Mouse (Mus musculus) cerebellum, postnatal 25 days (tissue): Measurements from ENCODE around the gene Klf13.
A peak's percentile ranks its signal among the peaks of the same experiment; 100 is the strongest.

Experiments used
- DNase-seq, 2 experiments: peaks; one replicate each; pipeline ENCODE4 v3.0.0; 2021; ENCODE audit warnings: mixed read lengths in 2 of 2

Gene Klf13

DNA sequence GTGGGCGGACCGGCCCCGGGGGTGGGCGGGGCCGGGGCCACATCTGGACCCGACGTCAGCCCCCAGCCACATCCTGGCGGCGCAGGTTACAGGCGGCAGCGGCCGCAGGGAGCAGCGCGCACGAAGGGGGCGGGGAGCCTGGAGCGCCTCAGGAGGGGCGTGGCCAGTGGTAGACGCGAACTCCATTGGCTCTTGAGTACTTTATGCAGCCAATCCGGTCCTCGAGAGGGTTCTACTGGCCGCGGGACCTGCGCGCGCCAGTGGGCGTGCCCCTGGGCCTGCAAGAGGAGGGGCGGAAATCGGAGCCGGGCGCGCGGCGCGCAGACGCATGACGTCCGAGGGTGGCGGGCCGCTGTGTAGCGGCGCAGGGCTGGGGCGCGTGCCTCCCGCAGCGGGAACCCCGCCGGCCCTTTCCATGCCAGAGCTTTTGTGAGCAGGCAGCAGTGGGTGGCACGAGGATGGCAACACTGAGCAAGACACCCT is at the start of gene Klf13:
TSS of gene Klf13 (minus strand) at position 2 of the 483 bp plus-strand sequence.
- peak; percentile 97 for DNase-seq

DNA sequence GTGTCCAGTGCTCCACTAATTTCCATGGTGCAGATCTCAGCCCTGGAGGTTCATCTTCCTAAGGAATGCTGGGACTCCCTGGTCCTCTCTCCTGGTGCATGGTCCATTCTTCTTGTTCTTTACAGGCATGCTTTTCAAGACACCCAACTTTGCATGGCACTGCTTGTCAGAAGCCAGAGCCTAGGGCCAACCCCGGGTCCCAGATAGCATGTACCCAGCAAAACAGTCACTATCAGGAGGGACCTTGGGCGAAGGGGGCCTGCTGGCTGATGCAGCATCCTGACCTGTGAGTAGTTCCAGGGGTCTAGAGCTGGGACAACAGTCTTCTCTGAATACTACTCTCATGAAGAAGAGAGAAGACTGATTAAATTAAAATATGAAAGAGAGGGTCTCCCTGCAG is 49.7 kb upstream of the Klf13 start:
- DNase-seq, result no peak

DNA sequence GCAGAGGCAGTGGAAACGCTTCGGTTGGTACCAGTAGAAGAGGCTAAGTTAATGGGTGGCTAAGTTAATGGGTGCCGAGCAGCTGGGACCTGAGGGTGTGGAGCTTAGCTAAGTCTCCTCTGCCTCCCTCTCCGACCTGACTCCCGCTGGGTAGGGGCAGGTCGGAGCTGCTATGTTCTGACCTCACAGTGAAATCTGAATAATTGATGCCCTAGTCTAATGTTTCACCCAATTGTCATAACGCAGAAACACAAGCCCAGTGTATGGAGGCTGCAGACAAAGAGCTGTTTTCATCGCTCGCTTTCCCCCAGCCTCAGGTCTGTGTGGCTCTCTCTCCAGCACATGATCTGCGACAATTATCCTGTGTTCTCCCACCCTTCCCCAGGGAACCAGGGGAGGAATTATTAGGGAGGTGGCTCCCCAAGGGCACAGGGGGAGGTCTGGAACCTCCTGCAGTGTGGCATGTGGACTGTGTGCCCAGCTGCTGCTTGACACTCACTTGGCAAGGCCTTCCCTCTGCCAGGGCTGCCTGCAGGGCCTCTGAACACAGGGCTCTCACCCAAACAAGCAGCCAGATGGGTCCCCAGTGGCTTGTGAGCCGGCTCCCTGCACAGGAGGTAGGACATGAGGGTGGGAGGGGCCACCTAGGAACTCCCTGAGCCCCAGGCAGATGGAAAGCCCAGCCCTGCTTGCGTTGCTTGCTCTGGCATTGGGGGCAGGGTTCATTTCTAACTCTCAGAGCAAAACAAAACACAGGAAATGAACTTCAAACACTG is 47.9 kb upstream of the Klf13 start:
- DNase-seq, result peak; percentile 59 to 61

GRCm38 (mm10) chr7:63985696-63986406 is 47.1 kb upstream of the Klf13 start:
- no peak for DNase-seq

- no peak for DNase-seq
Observed at GRCm38 (mm10) chr7:63985266-63985665, 46.6 kb upstream of the Klf13 start.

DNA sequence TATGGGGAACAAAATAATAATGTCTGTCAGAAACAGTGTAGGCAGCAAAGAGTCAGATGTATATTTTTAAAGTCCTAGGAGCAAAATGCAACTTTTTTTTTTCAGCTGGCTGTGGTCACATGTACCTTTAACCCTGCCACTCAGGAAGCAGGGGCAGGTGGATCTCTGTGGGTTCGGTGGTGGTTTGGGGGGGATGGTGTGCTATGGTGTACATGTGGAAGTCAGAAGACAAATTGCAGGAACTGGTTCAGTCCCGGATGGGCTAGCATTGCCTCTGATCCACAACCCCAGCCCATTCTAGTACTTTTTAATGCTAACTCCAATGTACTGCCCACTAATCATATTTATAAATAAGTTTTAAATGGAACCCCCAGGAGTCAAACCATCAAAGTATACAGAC is 45.6 kb upstream of the Klf13 start:
- no peak for DNase-seq

DNA sequence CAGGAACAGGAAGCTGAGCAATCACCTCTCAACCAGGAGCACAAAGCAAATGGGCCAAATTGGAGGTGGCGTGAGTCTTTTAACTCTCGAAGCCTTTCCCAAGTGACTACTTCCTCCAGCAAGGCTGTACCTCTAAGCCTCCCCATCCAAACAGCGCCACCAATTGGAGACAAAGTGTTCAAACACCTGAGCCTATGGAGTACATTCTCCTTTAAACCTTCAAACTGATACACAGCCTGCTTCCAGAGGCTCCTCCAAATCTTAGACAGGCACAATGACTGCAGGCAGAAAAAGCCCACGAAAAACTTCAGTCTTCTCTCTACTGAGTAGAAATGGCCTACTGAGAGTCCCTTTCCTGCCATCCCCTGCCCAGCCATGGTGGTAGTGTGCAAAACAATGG is 38.9 kb upstream of the Klf13 start:
- DNase-seq, result no peak

DNA sequence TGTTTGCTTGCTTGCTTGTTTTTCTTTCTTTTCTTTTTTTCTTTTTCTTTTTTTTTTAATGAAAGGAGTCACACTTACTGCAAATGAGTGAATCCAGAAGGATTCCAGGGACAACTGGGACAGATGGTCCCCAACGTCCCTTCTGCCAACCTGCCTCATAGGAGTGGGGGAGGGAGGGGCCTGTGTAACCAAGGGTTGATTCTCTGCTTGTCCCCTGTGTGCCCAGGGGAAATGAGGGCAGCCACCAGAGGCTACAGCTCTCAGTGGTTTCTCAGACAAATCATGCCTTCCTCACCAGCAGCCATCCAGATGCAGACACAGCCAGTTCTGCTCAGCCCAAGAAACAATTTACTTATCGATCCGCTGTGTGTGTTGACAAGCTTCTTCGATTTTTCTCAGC is 32.3 kb upstream of the Klf13 start:
- peak; percentile 79 to 86 for DNase-seq

GRCm38 (mm10) chr7:63969941-63970340 is 31.2 kb upstream of the Klf13 start:
- DNase-seq, result no peak

- DNase-seq, result no peak
Observed at GRCm38 (mm10) chr7:63965635-63966418, 27.1 kb upstream of the Klf13 start.

- DNase-seq, result peak in 1 of 2 experiments; percentile 54
Observed at GRCm38 (mm10) chr7:63965135-63965534, 26.4 kb upstream of the Klf13 start.

DNA sequence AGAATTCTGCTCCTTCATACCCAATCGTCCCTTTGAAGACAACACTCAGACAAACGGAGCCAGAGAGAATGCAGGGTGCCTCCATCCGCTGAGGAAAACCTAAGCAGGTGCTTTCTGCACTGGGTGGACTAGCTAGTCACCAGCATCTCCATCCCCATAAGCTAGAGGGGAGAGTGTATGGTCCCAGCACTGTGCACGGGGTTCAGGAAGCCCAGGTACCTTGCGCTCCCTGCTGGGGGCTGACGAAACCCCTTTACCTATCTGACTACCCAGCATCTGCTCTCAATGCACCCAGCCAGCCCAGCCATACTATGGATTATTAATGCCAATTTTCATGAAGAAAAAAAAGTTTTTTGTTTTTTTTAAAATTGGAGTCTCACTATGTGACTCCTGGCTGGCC is 25.4 kb upstream of the Klf13 start:
- no peak for DNase-seq

GRCm38 (mm10) chr7:63963632-63964031 is 24.9 kb upstream of the Klf13 start:
- no peak for DNase-seq

DNA sequence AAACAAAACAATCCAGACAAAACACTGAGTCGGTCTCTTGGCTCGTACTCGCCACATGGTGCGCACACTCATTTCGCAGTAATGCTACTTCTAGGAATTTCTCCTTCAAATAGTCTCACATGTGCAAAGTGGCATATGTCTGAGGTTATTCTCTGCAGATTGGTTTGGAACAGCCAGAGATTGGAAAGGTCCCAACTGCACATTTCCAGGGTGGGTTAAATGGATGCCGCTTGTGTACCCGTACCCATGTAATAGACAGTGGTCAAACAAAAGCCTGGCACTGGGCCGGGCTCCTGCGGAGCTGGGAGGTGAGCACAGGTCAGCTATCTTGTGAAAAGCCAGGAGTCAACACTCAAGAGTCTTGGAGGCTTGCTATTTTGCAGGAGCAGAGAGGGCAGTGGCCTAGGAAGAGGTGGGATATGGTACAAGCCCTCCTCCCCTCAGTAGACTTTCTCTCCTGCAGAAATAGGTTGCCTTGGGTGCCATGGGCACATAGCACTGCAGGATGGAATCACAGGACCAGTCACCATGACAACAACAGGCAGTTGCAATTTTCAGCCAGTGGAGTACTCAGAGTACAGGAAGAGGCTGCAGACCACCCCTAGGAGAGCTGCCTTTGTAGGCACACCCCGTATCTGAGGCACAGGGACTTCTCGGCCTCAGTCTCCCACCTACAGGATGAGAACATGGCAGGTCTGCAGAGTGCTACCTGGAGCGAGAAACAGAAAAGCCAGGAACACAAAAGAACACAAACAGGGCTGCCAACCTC is 19.3 kb upstream of the Klf13 start:
- DNase-seq, result peak in 1 of 2 experiments; percentile 56

- DNase-seq, result no peak
Observed at GRCm38 (mm10) chr7:63956981-63957713, 18.4 kb upstream of the Klf13 start.

- no peak for DNase-seq
Observed at GRCm38 (mm10) chr7:63956138-63956823, 17.6 kb upstream of the Klf13 start.

DNA sequence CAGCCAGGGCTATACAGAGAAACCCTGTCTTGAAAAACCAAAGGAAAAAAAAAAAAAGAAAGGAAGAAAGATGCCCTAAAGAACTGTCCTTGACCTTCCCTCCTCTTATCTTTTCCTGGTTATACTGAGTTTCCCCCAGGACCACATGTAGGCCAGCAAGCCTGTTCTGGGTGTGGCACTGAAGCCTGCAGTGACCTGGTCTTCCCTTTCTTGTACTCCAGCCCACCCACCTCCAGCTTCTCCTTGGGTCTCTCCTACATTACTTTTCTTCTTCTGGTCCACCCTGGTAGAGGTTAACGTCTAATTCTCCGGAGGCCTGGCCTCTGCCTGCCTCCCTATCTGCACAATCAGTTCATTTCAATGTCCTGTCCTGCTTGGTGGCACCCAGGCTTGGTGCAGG is 16.7 kb upstream of the Klf13 start:
- DNase-seq, result no peak

DNA sequence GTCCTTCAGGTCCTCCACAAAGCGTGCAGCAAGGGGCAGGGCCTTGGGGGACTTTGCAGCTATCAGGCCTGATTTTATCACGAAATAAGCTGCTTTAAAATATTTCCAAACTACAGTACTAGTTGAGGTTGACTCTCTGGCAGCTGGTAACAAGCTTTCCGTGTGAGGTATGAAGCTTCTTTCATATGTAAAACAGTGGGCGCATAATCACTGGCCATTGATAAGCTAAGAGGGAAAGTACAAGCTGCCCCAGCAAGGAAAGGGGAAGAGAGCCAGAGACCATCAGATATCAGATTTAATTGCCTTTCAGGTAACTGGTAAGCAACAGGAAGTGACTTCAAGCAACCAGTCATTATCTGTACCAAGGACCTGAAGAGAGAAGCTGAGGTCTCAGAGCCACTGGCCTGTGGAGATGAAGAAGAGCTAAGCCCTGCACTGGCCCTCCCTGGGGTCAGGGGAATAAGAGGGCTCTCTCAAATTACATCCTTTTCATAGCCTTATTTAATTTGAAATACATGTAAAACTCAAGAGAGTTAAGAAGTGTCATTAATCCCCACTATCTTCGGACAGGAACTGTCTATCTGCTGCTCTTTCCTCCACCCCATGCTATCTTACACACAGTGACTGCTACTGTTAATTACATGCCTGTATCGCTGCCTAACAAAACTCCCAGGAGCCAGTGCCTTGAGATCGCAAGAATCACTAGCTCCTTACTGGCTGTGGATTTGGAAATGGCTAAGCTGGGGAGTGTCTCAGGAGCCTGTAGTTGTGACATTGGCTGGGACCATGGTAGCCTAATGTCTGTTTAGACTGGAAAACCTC is 13.6 kb upstream of the Klf13 start:
- DNase-seq, result no peak

DNA sequence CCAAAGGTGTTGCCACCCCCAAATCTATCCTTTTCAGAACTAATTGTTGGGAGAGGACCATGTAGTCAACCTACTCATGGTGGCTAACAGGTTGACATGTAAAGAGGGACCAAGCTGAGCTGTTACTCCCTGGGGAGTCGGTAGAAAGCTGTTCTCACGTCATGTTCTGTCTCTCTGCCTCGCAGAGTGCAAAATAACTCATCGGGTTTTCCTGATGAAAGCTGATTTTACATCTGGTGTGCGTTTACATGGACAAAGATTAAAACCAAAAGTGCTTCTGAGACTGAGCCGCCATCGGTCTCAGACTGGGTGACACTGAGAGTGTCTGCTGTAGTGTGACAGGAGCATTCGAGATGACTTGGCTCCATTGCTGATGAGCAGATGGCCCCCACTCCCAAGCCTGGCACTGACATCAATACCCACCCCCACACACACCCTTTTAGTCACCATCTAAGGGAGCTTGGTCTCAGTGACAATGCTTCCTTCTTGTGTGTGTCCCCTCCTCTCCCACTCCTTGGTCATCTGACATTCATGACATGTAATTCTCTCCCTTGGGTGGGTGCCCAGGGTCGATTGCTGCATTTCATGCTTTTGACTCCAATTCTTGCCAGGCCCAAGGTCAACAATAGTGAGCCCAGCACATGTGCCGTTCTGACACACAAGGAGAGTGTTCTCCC is 12.4 kb upstream of the Klf13 start:
- DNase-seq, result peak; percentile 68 to 69

- no peak for DNase-seq
Observed at GRCm38 (mm10) chr7:63949176-63949575, 10.5 kb upstream of the Klf13 start.
